Mouse (Mus musculus) heart, postnatal 36 days (tissue): Measurements from ENCODE around the gene Vps8. TPM values are rescaled to one million over a fixed set of nuclear protein-coding genes. Genes with fewer than 3 reads are reported as not detected.

Source experiments
- total RNA-seq, 2 experiments: library from RNA; stranded (reverse); gene quantifications; 2 replicates each; pipeline ENCODE4 v1.2.3; 2021

The Vps8 gene
- total RNA-seq, 2 experiments from 2014 or later = 19.9 to 27.9 TPM

Other genes starting within 250 kb of the Vps8 start
- gene Ephb3, start 218.4 kb upstream of the Vps8 start, total RNA-seq = 1 to 10 TPM; 5.7 to 7.5 TPM